Mouse (Mus musculus) cortical plate, adult 2 months (tissue): Measurements from ENCODE around the gene Gm10282. TPM values are rescaled to one million over a fixed set of nuclear protein-coding genes. Genes with fewer than 3 reads are reported as not detected.
A peak's percentile ranks its signal among the peaks of the same experiment; 100 is the strongest.

Experiments used
- H3K27ac ChIP-seq: fragments of 200-500 bp; 2 replicates; pipeline ENCODE4 v1.5.1; 2012; ENCODE audit warnings: low read length, control low read depth, inconsistent platforms; ENCODE audit not compliant: insufficient read depth
- H3K4me1 ChIP-seq: fragments of 200-500 bp; 2 replicates; pipeline ENCODE4 v1.6.1; 2011; ENCODE audit warnings: low read length; ENCODE audit not compliant: control insufficient read depth, insufficient read depth
- H3K4me3 ChIP-seq: fragments of 200-500 bp; 2 replicates; pipeline ENCODE4 v1.5.1; 2011; ENCODE audit warnings: mild to moderate bottlenecking, low read length, control low read depth; ENCODE audit not compliant: insufficient read depth
- CTCF ChIP-seq: fragments of 200-500 bp; IDR thresholded peaks from 2 replicates; pipeline ENCODE4 v1.5.1; 2011; ENCODE audit warnings: mild to moderate bottlenecking, control low read depth, low read length; ENCODE audit not compliant: insufficient read depth; ENCODE audit errors: extremely low read depth
- POLR2A ChIP-seq: fragments of 200-500 bp; IDR thresholded peaks from 2 replicates; pipeline ENCODE4 v1.6.1; 2011; ENCODE audit warnings: mild to moderate bottlenecking, low read length, control low read depth; ENCODE audit not compliant: insufficient read depth; ENCODE audit errors: extremely low read depth
- polyA plus RNA-seq: library from polyadenylated mRNA; depleted of rRNA; stranded (reverse); fragments of >200 nt; gene quantifications from 2 replicates; pipeline ENCODE4 v1.2.3, GENCODE M21; 2012

Gm10282 gene
- polyA plus RNA-seq, 1 experiment = 5.4 TPM

DNA sequence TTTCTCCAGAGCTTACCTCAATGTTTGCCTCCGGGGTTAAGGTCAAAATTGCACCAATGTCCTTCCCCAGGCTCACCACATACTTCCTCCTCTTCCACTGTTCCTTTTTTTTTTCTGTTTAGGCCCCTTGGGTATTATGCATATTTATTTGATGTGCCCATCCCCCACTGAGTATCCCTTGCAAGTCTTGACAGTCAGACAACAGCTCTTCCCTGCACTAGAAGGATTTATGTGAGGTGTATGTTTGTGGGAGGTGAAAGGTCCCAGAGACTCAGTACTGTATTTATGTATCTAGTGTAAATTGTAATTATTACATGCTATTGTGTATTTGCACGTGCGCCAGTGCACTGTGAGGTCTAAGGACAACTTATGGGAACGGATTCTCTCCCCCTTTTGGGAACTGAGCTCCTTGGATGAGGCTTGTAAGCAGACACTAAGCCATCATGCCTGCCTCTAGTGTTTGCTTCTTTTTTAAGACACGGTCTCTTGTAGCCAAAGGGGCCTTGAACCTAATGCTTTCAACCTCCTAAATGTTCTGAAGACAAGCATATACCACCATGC lies 12.8 kb upstream of the Gm10282 start:
- TF ChIP-seq CTCF = no peak
- no peak for TF ChIP-seq POLR2A
- no peak overlapping the region; the same call in 1 of the 2 replicates for H3K4me3 ChIP-seq
- H3K4me1 ChIP-seq = no peaks in the 10 kb centered on the region; the same call in 1 of the 2 replicates

GRCm38 (mm10) chr8:72316053-72316695 lies 11.1 kb upstream of the Gm10282 start:
- no peak for TF ChIP-seq CTCF
- Histone ChIP-seq H3K4me3 (no peak overlapping the region), H3K27ac (no peak overlapping the region), H3K4me1 (peaks cover under 1% of the 10 kb centered on the region; the same call in 1 of the 2 replicates)

More for the DNA sequence above, 12.8 kb upstream of the Gm10282 start:
- no peak overlapping the region for H3K27ac ChIP-seq

DNA sequence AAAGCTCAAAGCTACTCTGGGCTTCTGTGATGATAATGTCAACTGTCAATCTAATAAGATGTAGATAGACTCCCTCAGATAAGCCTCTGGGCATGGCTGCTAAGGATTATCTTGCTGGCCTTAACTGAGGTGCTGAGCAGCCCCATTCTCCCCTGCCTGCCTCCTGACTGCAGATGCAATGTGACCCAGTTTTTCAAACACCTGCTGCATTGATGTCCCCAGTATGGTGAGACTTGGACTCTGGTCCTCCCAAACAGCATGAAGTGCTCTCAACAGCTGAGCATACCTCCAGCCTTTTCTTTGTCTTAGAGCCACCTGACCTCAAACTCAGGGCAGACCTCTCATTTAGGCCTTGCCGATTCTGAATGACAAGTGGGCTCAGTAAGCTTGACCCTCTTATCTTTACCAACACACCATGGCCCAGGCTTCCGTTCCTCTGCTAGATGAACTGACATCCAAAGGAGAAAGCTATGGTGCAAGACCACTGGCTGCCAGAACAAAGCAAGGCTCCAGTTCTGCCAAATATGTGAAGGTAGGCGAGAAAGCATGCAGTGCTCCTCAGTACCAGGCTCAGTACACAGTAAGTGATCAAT lies 8.0 kb upstream of the Gm10282 start:
- Histone ChIP-seq H3K27ac (no peak overlapping the region), H3K4me3 (no peak overlapping the region), H3K4me1 (peaks cover 2% of the 10 kb centered on the region; the same call in 1 of the 2 replicates)
- TF ChIP-seq POLR2A (no peak), CTCF (no peak)

DNA sequence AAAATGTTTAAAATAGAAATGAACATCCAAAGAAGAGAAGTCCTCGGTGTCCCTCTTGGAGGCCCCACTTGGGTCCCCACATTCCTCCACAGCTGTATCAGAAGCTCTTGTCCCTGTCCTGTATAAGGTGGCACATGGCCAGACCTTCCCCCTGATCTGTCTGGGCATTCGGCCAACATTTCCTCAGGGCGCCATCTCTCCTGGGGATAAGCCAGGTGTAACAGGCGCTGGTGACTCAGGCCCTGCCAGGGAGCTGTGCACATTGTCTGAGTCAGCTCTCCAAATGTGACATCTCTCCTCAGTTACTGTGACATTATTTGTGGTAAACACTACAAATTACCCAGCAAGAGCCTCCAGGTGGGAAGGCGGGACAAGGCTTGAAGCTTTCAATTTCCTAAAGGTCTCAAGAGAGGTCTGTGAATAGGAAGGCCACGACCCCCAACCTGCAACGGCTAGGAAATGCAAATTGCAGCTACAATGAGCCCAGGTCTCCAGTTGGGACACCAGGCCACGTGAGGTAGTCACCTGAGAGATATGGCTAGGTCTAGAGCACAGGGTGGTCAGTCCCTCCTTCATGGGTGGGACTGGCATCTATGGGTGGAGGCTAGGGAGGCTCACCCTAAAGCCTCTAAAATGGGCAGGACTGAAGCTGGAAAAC lies 5.9 kb upstream of the Gm10282 start:
- H3K4me1 ChIP-seq = peaks cover 2% of the 10 kb centered on the region; the same call in 1 of the 2 replicates
- no peak overlapping the region for H3K4me3 ChIP-seq
- H3K27ac ChIP-seq = no peak overlapping the region
- TF ChIP-seq CTCF (no peak), POLR2A (no peak)

DNA sequence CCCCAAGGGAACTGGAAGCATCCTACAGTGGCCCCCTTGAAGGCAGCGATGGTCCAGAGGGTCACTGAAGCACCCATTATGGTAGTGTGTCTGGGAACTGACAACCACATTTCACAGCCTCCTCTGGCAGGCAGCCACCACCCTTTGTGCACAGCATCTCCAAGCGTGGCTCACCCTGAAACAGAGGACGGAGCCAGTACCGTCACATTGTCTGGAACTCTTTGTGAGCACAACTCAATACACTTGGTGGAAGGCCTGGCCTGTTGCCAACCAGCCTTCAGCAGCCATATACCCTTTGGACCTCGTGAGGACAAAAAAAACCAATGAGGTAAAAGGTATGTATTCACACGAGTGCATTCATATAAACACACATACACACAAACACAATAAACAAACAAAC lies 3.2 kb upstream of the Gm10282 start:
- H3K27ac ChIP-seq = no peak overlapping the region
- H3K4me1 ChIP-seq = peaks cover 2% of the 10 kb centered on the region; the same call in 1 of the 2 replicates
- no peak overlapping the region for H3K4me3 ChIP-seq
- TF ChIP-seq CTCF = no peak
- no peak for TF ChIP-seq POLR2A

DNA sequence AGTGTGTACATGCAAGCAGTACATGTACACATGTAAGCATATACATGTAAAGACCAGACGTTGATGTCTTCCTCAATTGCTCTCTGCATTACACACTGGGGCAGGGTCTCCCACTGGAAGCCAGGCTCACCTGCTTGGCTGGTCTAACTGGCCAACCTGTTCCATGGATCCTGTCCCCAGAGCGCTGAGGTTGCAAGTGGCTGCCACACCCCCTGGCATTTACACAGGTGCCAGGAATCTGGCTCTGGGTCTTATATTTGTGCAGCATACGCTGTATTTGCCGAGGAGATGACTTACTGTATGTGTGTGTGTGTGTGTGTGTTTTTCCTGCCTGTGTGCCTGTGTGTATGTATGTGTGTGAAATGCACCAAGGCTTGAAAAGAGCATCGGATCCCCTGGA lies 1.9 kb upstream of the Gm10282 start:
- Histone ChIP-seq H3K4me1 (peaks cover 2% of the 10 kb centered on the region; the same call in 1 of the 2 replicates), H3K4me3 (no peak overlapping the region), H3K27ac (no peak overlapping the region)
- TF ChIP-seq CTCF (no peak), POLR2A (no peak)

DNA sequence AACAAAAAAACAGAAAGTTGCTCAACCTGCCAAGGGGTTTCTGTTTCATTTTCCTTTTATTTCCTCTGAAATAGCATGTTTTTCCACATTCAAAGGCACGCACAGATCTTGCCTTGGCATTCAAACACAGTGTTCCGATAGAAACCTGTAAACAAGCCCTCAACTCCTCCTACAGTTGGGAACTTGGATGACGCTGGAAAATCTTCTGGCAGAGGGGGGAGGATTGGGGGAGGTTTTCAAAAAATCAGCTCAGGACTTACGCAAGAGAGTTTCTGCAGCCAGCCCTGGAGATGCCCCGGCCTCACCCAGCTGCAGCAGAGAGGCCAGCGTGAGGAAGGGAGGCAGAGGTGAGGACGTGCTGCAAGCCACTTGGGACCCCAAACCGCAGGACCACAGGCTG lies 1.4 kb downstream of the Gm10282 start:
- Histone ChIP-seq H3K4me1 (no peaks in the 10 kb centered on the region), H3K27ac (no peak overlapping the region), H3K4me3 (no peak overlapping the region)
- TF ChIP-seq POLR2A (no peak), CTCF (no peak)

GRCm38 (mm10) chr8:72302986-72303612 lies 2.0 kb downstream of the Gm10282 start:
- no peak for TF ChIP-seq CTCF
- TF ChIP-seq POLR2A = no peak
- Histone ChIP-seq H3K27ac (peak overlapping the region; percentile 26; the same call in 1 of the 2 replicates), H3K4me1 (no peaks in the 10 kb centered on the region), H3K4me3 (no peak overlapping the region)

GRCm38 (mm10) chr8:72301497-72301896 lies 3.6 kb downstream of the Gm10282 start:
- Histone ChIP-seq H3K4me3 (no peak overlapping the region), H3K27ac (no peak overlapping the region), H3K4me1 (no peaks in the 10 kb centered on the region)
- TF ChIP-seq CTCF = no peak
- TF ChIP-seq POLR2A = no peak
